Mouse (Mus musculus): ENCODE results near the gene Mlycd. TPM values are rescaled to one million over a fixed set of nuclear protein-coding genes. Genes with fewer than 3 reads are reported as not detected.
A peak's percentile ranks its signal among the peaks of the same experiment; 100 is the strongest.
"Not testable (repeated sequence)": the region's sequence is repeated elsewhere in the genome, so short reads cannot be mapped to it uniquely, and the experiment has no call there.

Mlycd gene
- 10 to 100 TPM in 12 of 26 experiments, 1 to 10 TPM in 14; 2.2 to 30.0 (median 9.5) TPM for total RNA-seq (2018; cell fraction: chromatin; rRNA removed)
- 10 to 100 TPM in 16 of 26 experiments, 1 to 10 TPM in 10; 3.4 to 17.0 (median 10.6) TPM for total RNA-seq (2018; cell fraction: cytosol; rRNA removed)
- 10 to 100 TPM in 9 of 26 experiments, 1 to 10 TPM in 17; 3.6 to 18.8 (median 7.4) TPM for total RNA-seq (2018; cell fraction: nucleus; rRNA removed)
- polyA plus RNA-seq (2018) = 9.4 to 13.4 TPM (median 12.3 TPM) in 3 replicates

GRCm38 (mm10) chr8:119394524-119395026 is at the start of gene Mlycd:
TSS of gene Mlycd (plus strand) at chr8:119394878.
- H3K79me2 ChIP-seq (ENCODE audit: inconsistent target) = peaks cover 28% of the 10 kb centered on the region; the same call in 1 of the 2 replicates
- H3K4me3 ChIP-seq (ENCODE audit: inconsistent target) = peak within 1 kb of the TSS; percentile 48
- no peak within 1 kb of the TSS for H3K27ac ChIP-seq
- no peaks in the 10 kb centered on the region for H3K36me3 ChIP-seq (ENCODE audit: inconsistent target)
- 1% methylated on average over 15 of the region's 44 CpGs for WGBS (ENCODE audit: missing documents)

GRCm38 (mm10) chr8:119345029-119345682 is 49.5 kb upstream of the Mlycd start:
- H3K36me3 ChIP-seq (ENCODE audit: inconsistent target) = peaks cover 22% of the 10 kb centered on the region
- 37% methylated on average over 21 of the region's 22 CpGs for WGBS (ENCODE audit: missing documents)
- H3K27ac ChIP-seq = 0 out of 2 replicates have a peak overlapping the region, but pooled peaks have one; percentile 19
- peak overlapping the region; percentile 86 for H3K4me3 ChIP-seq (ENCODE audit: inconsistent target)
- H3K79me2 ChIP-seq (ENCODE audit: inconsistent target) = peaks cover 13% of the 10 kb centered on the region

GRCm38 (mm10) chr8:119345683-119346075 is 49.0 kb upstream of the Mlycd start:
- 91% methylated on average over 15 of the region's 15 CpGs for WGBS (ENCODE audit: missing documents)

GRCm38 (mm10) chr8:119351647-119352046 is 43.0 kb upstream of the Mlycd start:
- Histone ChIP-seq H3K4me3 (ENCODE audit: inconsistent target) (no peak overlapping the region), H3K27ac (no peak overlapping the region), H3K79me2 (ENCODE audit: inconsistent target) (no peaks in the 10 kb centered on the region), H3K36me3 (ENCODE audit: inconsistent target) (peaks cover 22% of the 10 kb centered on the region)
- 98% methylated on average over 19 of the region's 19 CpGs for WGBS (ENCODE audit: missing documents)

More at GRCm38 (mm10) chr8:119345683-119346075, 49.0 kb upstream of the Mlycd start:
- Histone ChIP-seq H3K4me3 (ENCODE audit: inconsistent target) (no peak overlapping the region), H3K79me2 (ENCODE audit: inconsistent target) (peaks cover 13% of the 10 kb centered on the region), H3K27ac (no peak overlapping the region), H3K36me3 (ENCODE audit: inconsistent target) (peaks cover 22% of the 10 kb centered on the region)

GRCm38 (mm10) chr8:119352977-119353658 is 41.6 kb upstream of the Mlycd start:
- Histone ChIP-seq H3K79me2 (ENCODE audit: inconsistent target) (no peaks in the 10 kb centered on the region), H3K36me3 (ENCODE audit: inconsistent target) (peaks cover 16% of the 10 kb centered on the region; the same call in 1 of the 2 replicates), H3K4me3 (ENCODE audit: inconsistent target) (no peak overlapping the region), H3K27ac (no peak overlapping the region)
- WGBS (ENCODE audit: missing documents) = 17% methylated on average over 10 of the region's 10 CpGs

GRCm38 (mm10) chr8:119353659-119354023 is 41.0 kb upstream of the Mlycd start:
- Histone ChIP-seq H3K79me2 (ENCODE audit: inconsistent target) (no peaks in the 10 kb centered on the region), H3K36me3 (ENCODE audit: inconsistent target) (peaks cover 11% of the 10 kb centered on the region; the same call in 1 of the 2 replicates), H3K27ac (no peak overlapping the region), H3K4me3 (ENCODE audit: inconsistent target) (no peak overlapping the region)
- WGBS (ENCODE audit: missing documents) = 27% methylated on average over 6 of the region's 6 CpGs

- 44% methylated on average over 4 of the region's 5 CpGs for WGBS (ENCODE audit: missing documents)
- H3K79me2 ChIP-seq (ENCODE audit: inconsistent target) = not testable (repeated sequence)
These were observed 38.0 kb upstream of the Mlycd start for GRCm38 (mm10) chr8:119356631-119357030.

GRCm38 (mm10) chr8:119358175-119358574 is 36.5 kb upstream of the Mlycd start:
- H3K79me2 ChIP-seq (ENCODE audit: inconsistent target) = no peaks in the 10 kb centered on the region
- no peak overlapping the region for H3K4me3 ChIP-seq (ENCODE audit: inconsistent target)
- H3K27ac ChIP-seq = no peak overlapping the region
- WGBS (ENCODE audit: missing documents) = 87% methylated on average over 7 of the region's 7 CpGs
- no peaks in the 10 kb centered on the region for H3K36me3 ChIP-seq (ENCODE audit: inconsistent target)

More at GRCm38 (mm10) chr8:119356631-119357030, 38.0 kb upstream of the Mlycd start:
- H3K36me3 ChIP-seq (ENCODE audit: inconsistent target); H3K4me3 ChIP-seq (ENCODE audit: inconsistent target); H3K27ac ChIP-seq: not testable (repeated sequence)

- H3K4me3 ChIP-seq (ENCODE audit: inconsistent target) = no peak overlapping the region
- no peaks in the 10 kb centered on the region for H3K36me3 ChIP-seq (ENCODE audit: inconsistent target)
- H3K79me2 ChIP-seq (ENCODE audit: inconsistent target) = no peaks in the 10 kb centered on the region
- 61% methylated on average over 7 of the region's 14 CpGs for WGBS (ENCODE audit: missing documents)
- H3K27ac ChIP-seq = no peak overlapping the region
These were observed 35.8 kb upstream of the Mlycd start for GRCm38 (mm10) chr8:119358836-119359235.

GRCm38 (mm10) chr8:119360686-119361295 is 33.9 kb upstream of the Mlycd start:
- WGBS (ENCODE audit: missing documents) = 75% methylated on average over 8 of the region's 8 CpGs
- H3K79me2 ChIP-seq (ENCODE audit: inconsistent target) = no peaks in the 10 kb centered on the region
- H3K27ac ChIP-seq = no peak overlapping the region
- H3K36me3 ChIP-seq (ENCODE audit: inconsistent target) = no peaks in the 10 kb centered on the region
- H3K4me3 ChIP-seq (ENCODE audit: inconsistent target) = no peak overlapping the region

GRCm38 (mm10) chr8:119374716-119375115 is 20.0 kb upstream of the Mlycd start:
- not testable (repeated sequence) for H3K27ac ChIP-seq; H3K79me2 ChIP-seq (ENCODE audit: inconsistent target); H3K4me3 ChIP-seq (ENCODE audit: inconsistent target); H3K36me3 ChIP-seq (ENCODE audit: inconsistent target)
- 95% methylated on average over 8 of the region's 9 CpGs for WGBS (ENCODE audit: missing documents)

- H3K79me2 ChIP-seq (ENCODE audit: inconsistent target) = no peaks in the 10 kb centered on the region
- H3K27ac ChIP-seq = no peak overlapping the region
- no peak overlapping the region for H3K4me3 ChIP-seq (ENCODE audit: inconsistent target)
- 76% methylated on average over 6 of the region's 7 CpGs for WGBS (ENCODE audit: missing documents)
- H3K36me3 ChIP-seq (ENCODE audit: inconsistent target) = no peaks in the 10 kb centered on the region
These were observed 16.2 kb upstream of the Mlycd start for GRCm38 (mm10) chr8:119378476-119378875.

- H3K27ac ChIP-seq = no peak overlapping the region
- H3K36me3 ChIP-seq (ENCODE audit: inconsistent target) = no peaks in the 10 kb centered on the region
- 29% methylated on average over 4 of the region's 4 CpGs for WGBS (ENCODE audit: missing documents)
- H3K79me2 ChIP-seq (ENCODE audit: inconsistent target) = no peaks in the 10 kb centered on the region
- H3K4me3 ChIP-seq (ENCODE audit: inconsistent target) = no peak overlapping the region
These were observed 14.1 kb upstream of the Mlycd start for GRCm38 (mm10) chr8:119380619-119381018.

GRCm38 (mm10) chr8:119384478-119384877 is 10.2 kb upstream of the Mlycd start:
- no peak overlapping the region for H3K27ac ChIP-seq
- H3K79me2 ChIP-seq (ENCODE audit: inconsistent target) = no peaks in the 10 kb centered on the region
- no peak overlapping the region for H3K4me3 ChIP-seq (ENCODE audit: inconsistent target)
- WGBS (ENCODE audit: missing documents) = 26% methylated on average over 10 of the region's 10 CpGs
- H3K36me3 ChIP-seq (ENCODE audit: inconsistent target) = no peaks in the 10 kb centered on the region
